Mouse (Mus musculus): Measurements from ENCODE around the gene Tro. TPM values are rescaled to one million over a fixed set of nuclear protein-coding genes. Genes with fewer than 3 reads are reported as not detected.

Tro gene
- polyA plus RNA-seq (2017; shearing (Covaris generic)) = under 1 TPM in 1 of 2 experiments, not detected in 1; 0.19 TPM

DNA sequence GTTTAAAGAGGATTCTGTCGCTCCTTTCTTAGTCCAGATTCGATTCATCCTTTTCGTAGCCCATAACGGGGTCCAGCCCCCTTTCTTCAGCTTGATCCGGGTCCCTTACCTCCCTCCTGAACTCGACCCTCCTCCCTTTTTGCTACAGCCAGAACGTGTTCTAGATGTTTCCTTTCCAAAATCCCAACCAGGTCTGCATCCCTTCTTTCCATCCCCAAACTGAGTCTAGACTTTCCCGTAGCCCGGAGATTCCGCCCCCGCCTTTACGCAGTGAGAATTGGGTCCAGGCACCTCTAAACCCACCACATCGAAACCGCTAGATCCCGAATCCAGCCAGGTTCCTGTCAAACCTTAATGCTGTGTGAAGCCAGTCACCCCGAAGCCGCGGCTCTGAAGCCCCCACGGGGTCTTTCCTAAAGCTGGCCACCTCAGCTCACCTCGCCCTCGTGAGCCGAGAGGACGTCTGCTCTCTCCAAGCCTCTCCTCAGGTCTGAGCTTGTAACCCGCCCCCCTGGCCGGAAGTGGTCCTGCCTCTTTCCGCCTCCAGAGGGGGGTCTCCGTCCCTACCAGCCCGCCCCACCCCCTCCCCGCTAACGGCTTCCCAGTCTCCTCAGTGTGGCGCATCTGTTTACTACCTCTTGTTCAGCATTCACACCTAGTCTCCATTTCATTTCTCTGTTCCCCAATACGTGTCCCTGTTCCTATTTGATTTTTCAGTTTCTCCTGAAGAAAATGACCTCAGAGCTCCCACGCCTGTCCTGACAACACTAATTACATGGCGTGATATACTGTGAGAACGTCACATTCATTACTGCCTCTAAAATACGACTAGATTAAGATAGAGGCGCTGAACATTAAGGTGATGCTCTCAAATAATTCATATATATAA, at the start of gene Tro:
Gene Tro (minus strand): TSS at position 676 of the 889 bp plus-strand sequence.
- ATAC-seq = no peak

DNA sequence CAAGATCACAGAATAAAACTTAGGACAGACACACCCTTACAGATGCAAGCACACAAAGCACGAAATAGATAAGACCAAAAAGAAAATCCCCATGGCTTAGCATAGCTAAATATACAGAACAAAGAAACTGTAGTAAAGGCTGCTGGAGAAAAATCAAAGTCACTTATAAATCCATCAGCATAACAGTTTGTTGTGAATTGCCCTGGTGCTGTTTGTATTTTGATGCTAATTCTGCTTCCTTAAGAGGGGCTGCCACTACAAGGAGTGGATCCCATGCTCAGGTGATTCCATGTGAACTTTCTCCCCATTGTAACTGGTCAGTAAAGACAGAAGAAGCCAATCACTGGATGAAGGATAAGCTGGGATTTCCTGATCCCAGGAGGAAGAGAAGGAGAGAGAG, 20.1 kb upstream of the Tro start:
- no peak for ATAC-seq

DNA sequence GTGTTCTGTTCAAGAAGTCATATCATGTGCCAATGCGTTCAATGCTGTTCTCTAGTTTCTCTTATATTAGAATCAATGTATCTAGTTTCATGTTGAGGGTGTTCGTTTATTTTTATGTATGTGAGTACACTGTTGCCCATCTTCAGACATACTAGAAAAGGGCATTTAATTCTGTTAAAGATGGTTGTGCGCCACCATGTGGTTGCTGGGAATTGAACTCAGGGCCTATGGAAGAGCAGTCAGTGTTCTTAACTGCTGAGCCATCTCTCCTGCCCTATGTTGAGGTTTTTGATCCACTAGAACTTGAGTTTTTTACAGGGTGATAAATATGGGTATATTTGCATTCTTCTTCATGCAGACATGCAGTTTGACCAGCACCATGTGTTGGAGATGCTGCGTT, 5.4 kb upstream of the Tro start:
- no peak for ATAC-seq

DNA sequence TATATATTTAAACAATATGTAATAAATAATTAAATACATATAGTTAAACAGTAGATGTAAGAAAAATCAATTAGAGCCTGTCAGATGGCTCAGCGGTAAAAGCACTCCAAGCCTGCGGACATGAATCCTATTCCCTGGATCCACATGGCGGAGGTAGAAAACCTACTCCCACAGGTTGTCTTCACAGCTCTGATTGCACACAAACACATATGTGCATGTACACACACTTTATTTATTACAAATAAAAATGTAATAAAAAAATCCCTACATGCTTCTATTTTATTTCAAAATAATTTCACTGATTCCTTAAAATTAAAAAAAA, 375 bp upstream of the Tro start:
- no peak for ATAC-seq

DNA sequence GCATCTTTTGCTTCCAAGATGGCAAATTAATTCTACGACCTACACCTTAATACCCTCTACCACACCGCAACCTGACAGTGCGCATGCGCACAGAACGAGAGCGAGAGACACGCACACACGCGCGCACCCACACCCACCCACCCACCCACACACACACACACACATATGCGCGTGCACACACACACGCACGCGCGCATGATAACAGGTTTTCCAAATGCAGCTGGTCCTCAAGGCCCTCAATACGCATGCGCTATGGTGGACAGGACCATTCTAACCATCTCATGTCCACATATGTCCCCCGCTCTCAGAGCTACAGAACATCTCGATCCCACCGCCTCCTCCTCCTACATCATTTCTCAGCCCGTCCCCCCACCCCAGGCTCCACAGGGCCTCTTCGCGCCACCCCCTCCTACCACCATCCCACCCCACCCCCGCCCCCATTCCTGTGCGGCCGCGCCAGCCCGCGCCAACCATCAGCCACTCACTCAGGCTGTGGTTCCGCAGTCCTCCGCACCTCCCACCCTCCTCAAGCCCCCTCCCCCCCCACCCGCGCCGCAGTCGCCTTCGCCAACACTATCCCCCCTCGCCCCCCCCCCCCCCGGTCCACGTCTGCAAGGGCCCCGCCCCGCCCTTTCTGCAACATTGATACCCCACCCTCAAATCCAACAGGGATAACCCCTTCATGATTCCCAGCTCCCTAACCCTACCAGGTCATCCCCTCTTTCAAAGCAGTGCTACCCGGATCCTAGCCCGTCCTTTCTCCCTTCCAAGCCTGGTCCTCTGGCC, 1.1 kb downstream of the Tro start:
- ATAC-seq = no peak

DNA sequence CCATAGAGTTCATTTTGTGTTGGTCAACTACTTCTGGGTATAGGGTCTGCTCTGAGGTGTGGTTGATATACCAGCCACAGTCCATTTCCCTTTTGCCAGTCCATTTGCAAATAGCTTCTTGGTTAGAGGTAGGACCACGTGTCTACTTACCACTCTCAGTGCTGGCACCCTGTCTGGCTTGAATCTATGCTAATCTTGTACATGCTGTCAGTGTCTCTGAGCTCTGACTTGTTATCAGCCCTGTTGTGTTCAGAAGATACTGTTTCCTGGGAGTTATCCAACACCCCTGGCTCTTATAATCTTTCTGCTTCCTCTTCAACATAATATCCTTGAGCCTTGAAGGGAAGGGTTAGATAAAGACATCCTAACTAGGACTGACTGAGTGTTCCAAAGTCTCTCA, 21.0 kb downstream of the Tro start:
- no peak for ATAC-seq

DNA sequence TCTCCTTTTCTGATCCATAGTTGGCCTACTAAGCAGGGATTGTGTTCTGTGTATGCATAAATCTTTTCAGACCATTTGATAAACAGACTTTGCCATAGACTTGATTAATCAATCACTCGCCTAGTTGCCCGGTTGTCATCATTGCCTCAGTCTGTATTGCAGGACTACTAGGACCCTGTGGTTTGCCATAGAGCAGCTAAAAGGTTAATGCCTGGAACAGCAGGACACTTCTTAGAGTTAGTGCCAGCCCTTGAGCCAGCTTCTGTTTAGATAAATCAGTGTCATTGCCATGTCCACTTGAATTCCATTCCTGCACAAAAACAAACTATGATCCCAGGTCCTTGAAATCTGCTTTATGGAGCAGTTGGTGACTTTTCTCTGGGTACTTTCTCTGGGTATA, 58.5 kb downstream of the Tro start:
- ATAC-seq = no peak

Other genes starting within 250 kb of the Tro start
- 10 to 100 TPM; 15.8 to 17.6 TPM for gene Tmem29, start 198.4 kb downstream of the Tro start, polyA plus RNA-seq (2017; shearing (Covaris generic))
- 1 to 10 TPM; 1.2 to 1.9 TPM for gene Alas2, start 110.2 kb downstream of the Tro start, polyA plus RNA-seq (2017; shearing (Covaris generic))
- gene Pfkfb1, start 69.4 kb downstream of the Tro start, polyA plus RNA-seq (2017; shearing (Covaris generic)) = 10 to 100 TPM in 1 of 2 experiments, 1 to 10 TPM in 1; 5.6 to 10.3 TPM
- 10 to 100 TPM; 16.5 to 19.0 TPM for gene Apex2, start 67.7 kb downstream of the Tro start, polyA plus RNA-seq (2017; shearing (Covaris generic))
- gene Maged2, start 156.8 kb upstream of the Tro start, polyA plus RNA-seq (2017; shearing (Covaris generic)) = 10 to 100 TPM; 23.0 to 40.4 TPM